Mouse (Mus musculus) neural tube, embryonic 15.5 days (tissue): ENCODE results near the gene Asap3. TPM values are rescaled to one million over a fixed set of nuclear protein-coding genes. Genes with fewer than 3 reads are reported as not detected.

Experiments used
- ATAC-seq: fragments of 200-750 bp; cut with Nextera tagmentation; 2 replicates; pipeline ENCODE4 v1.8.0; 2017; ENCODE audit warnings: mild to moderate bottlenecking, moderate TSS enrichment, moderate library complexity; ENCODE audit not compliant: low FRiP score
- H3K27ac ChIP-seq: fragments of 300-500 bp; sonication (generic); replicated peaks from 2 replicates; pipeline ENCODE4 v1.5.1; 2015; ENCODE audit warnings: mild to moderate bottlenecking, inconsistent platforms
- H3K27me3 ChIP-seq: fragments of 300-500 bp; sonication (generic); replicated peaks from 2 replicates; pipeline ENCODE4 v1.6.1; 2015; ENCODE audit warnings: inconsistent platforms
- H3K36me3 ChIP-seq: fragments of 300-500 bp; sonication (generic); 2 replicates; pipeline ENCODE4 v1.6.1; 2015; ENCODE audit warnings: inconsistent platforms
- H3K4me1 ChIP-seq: fragments of 300-500 bp; sonication (generic); 2 replicates; pipeline ENCODE4 v1.6.1; 2015; ENCODE audit warnings: inconsistent platforms
- H3K4me2 ChIP-seq: fragments of 300-500 bp; sonication (generic); 2 replicates; pipeline ENCODE4 v1.6.1; 2015; ENCODE audit warnings: inconsistent platforms, mild to moderate bottlenecking, moderate library complexity
- H3K4me3 ChIP-seq: fragments of 300-500 bp; sonication (generic); replicated peaks from 2 replicates; pipeline ENCODE4 v1.5.1; 2015; ENCODE audit warnings: mild to moderate bottlenecking, inconsistent platforms
- H3K9ac ChIP-seq: fragments of 300-500 bp; sonication (generic); replicated peaks from 2 replicates; pipeline ENCODE4 v1.6.1; 2015; ENCODE audit warnings: mild to moderate bottlenecking, inconsistent platforms
- H3K9me3 ChIP-seq: fragments of 300-500 bp; sonication (generic); replicated peaks from 2 replicates; pipeline ENCODE4 v1.6.1; 2016; ENCODE audit warnings: inconsistent platforms
- WGBS: fragments of 180-500 bp; shearing (Covaris S2); methylation state at CpG from one replicate; pipeline ENCODE4 v1.1.7; 2015; ENCODE audit warnings: mixed read lengths; 5-methylcytosine and 5-hydroxymethylcytosine counted together
- polyA plus RNA-seq: library from polyadenylated mRNA; unstranded; fragments of >200 nt; fragmentation: Nextera tagmentation; extraction: Ambion mirVana; gene quantifications from 2 replicates; pipeline ENCODE4 v1.2.1, GENCODE M21; 2015

Asap3 gene
- polyA plus RNA-seq, 1 experiment from 2014 or later: 6.6 TPM

DNA sequence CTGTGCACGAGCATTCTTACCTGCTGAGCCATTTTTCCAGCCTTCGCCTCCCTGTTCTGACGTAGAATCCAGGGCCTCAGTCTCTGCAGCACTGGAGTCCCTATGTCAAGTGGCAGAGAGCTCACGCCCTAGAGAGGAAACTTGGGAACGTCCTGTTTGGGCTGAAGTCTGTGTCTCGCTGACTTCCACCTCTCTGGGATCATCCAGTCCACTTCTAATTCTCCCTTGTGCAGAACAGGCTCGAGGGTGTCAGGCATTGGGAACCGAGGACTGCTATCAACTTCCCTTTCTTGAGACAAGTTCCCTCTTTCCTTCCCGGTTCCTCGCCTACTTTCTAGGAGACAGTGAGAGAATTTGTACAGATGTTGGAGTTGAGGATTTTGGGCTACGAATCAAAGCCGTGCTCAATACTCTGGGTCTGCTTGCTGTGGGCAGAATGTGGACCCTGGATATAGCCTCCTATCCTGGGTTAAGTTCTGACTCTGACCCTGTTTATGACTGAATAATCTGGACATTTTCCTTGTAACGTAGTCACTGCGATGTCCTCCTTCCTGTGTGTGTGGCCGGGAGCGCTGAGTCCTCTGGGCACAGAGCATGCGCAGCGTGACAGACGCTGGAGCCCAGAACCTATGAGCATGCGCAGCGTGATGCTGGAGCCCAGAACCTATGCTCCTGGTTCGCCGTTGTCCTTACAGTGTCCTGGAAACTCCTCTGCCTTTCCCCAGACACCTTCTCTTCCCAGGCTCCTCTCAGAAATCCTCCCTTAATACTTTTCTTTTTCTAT, 18.7 kb downstream of the Asap3 start:
- no peak for ATAC-seq
- no peak overlapping the region for H3K4me3 ChIP-seq
- no peaks in the 10 kb centered on the region for H3K36me3 ChIP-seq
- no peak overlapping the region for H3K9ac ChIP-seq
- no peak overlapping the region for H3K4me2 ChIP-seq
- peaks cover 22% of the 10 kb centered on the region for H3K4me1 ChIP-seq
- H3K27me3 ChIP-seq: 0 out of 2 replicates have a peak, but pooled peaks cover 3% of the 10 kb centered on the region
- 83% methylated on average over 23 of the region's 23 CpGs for WGBS
- no peaks in the 10 kb centered on the region for H3K9me3 ChIP-seq
- peak overlapping the region; percentile 66 for H3K27ac ChIP-seq

DNA sequence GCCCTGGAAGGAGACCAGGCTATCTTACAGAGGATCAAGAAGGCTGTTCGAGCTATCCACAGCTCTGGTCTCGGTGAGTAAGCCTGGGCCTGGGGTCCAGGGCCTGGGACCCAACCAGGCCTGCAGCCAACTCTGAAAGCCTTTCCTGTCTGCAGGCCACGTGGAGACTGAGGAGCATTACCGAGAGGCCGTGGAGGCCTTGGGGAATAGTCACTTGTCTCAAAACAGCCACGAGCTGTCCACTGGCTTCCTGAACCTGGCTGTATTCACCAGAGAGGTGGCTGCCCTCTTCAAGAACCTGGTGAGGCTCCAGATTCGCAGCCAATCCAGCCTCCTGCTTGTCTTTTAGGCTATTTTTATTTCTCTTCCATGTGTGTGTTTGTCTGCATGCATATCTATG, 21.2 kb downstream of the Asap3 start:
- 81% methylated on average over 7 of the region's 7 CpGs for WGBS

DNA sequence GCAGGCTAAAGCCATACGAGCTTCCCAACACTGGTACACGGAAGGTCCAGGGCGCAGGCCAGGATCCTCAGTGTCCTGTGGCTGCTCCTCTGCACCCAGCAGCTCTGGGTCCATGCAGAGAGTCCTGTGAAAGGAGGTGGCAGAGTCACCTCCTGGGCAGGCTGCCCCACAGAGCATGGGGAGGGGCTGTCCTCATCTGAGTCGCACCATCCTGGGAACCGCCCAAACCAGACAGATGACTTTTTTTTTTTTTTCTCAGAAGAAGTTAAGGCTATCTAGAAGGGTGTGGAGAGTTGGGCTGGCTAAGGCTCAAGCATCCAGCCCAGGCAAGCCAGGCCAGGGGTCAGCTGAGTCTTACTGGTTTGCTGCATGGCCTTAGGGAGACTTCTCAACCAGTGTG, 22.5 kb downstream of the Asap3 start:
- 88% methylated on average over 5 of the region's 5 CpGs for WGBS
- Histone ChIP-seq H3K4me2 (no peak overlapping the region), H3K27me3 (no peaks in the 10 kb centered on the region), H3K9ac (no peak overlapping the region), H3K36me3 (no peaks in the 10 kb centered on the region), H3K9me3 (no peaks in the 10 kb centered on the region), H3K4me1 (peaks cover 10% of the 10 kb centered on the region), H3K4me3 (no peak overlapping the region), H3K27ac (no peak overlapping the region)
- no peak for ATAC-seq

More for the DNA sequence above, 21.2 kb downstream of the Asap3 start:
- no peak for ATAC-seq
- Histone ChIP-seq H3K27me3 (no peaks in the 10 kb centered on the region), H3K36me3 (no peaks in the 10 kb centered on the region), H3K27ac (no peak overlapping the region), H3K4me3 (no peak overlapping the region), H3K9me3 (no peaks in the 10 kb centered on the region), H3K9ac (no peak overlapping the region), H3K4me2 (no peak overlapping the region), H3K4me1 (peaks cover 15% of the 10 kb centered on the region)

DNA sequence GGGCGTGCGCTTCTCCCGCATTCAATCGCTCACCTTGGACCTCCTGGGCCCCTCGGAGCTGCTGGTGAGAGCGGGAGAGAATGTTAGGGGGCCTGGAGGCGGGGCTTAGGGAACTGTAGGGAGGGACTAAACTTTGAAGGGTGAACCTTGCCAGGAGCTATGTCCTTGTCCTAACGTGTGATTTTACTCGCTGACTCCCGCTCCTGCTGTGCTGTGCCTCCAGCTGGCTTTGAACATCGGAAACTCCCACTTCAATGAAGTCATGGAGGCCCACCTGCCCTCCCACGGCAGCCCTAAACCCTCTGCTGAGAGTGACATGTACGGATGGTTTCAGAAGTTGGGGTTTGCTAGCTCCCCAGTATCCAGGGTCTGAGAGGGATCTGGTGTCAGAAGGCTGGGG, 32.5 kb downstream of the Asap3 start:
- WGBS: 27% methylated on average over 13 of the region's 13 CpGs
- no peak for ATAC-seq
- no peak overlapping the region for H3K4me3 ChIP-seq
- H3K4me2 ChIP-seq: no peak overlapping the region
- no peaks in the 10 kb centered on the region for H3K4me1 ChIP-seq
- H3K9me3 ChIP-seq: no peaks in the 10 kb centered on the region
- no peak overlapping the region for H3K9ac ChIP-seq
- H3K27me3 ChIP-seq: peaks cover 17% of the 10 kb centered on the region
- no peak overlapping the region for H3K27ac ChIP-seq
- H3K36me3 ChIP-seq: no peaks in the 10 kb centered on the region

DNA sequence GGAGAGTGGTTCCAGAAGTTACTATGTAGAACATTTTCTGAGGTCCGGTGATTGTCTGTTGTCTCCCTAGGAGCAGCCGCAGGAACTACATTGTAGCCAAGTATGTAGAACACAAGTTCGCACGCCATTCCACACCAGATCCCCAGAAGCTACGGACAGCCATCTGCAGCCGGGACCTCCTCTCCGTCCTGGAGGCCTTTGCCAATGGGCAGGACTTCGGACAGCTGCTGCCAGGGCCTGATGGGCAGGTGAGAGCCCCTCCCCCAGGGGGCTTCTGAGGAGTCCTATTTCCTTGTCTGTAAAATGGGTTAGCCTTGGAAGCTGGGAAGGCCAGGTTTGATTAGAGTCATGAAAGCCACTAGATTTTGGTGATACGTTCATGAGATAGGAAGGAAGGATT, 32.9 kb downstream of the Asap3 start:
- Histone ChIP-seq H3K4me1 (no peaks in the 10 kb centered on the region), H3K9me3 (no peaks in the 10 kb centered on the region), H3K36me3 (no peaks in the 10 kb centered on the region), H3K4me3 (no peak overlapping the region), H3K9ac (no peak overlapping the region), H3K4me2 (no peak overlapping the region), H3K27ac (no peak overlapping the region), H3K27me3 (peaks cover 17% of the 10 kb centered on the region)
- ATAC-seq: no peak
- WGBS: 67% methylated on average over 9 of the region's 9 CpGs

DNA sequence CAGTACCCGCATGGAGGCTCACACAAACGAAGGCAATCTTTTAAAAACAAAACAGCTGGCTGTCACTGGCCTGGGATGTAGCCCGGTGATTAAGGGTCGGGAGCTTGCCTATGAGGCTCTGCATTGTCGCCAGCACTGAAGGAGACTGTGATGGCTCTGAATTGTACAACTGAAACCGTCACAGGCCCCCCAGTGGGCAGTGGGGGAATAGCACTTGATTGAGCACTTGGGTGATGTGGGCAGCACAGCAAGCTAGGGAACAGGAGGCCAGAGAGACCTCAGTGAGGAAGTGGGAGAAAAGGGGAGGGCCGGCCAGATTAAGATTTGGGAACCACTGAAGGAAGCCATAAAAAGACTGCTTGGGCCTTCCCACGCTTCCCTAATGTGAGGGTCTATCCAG, 33.5 kb downstream of the Asap3 start:
- no peaks in the 10 kb centered on the region for H3K4me1 ChIP-seq
- H3K4me3 ChIP-seq: no peak overlapping the region
- no peak for ATAC-seq
- H3K27me3 ChIP-seq: peaks cover 19% of the 10 kb centered on the region
- H3K4me2 ChIP-seq: no peak overlapping the region
- H3K27ac ChIP-seq: no peak overlapping the region
- H3K36me3 ChIP-seq: no peaks in the 10 kb centered on the region
- no peaks in the 10 kb centered on the region for H3K9me3 ChIP-seq
- WGBS: 13% methylated on average over 8 of the region's 8 CpGs
- H3K9ac ChIP-seq: no peak overlapping the region

DNA sequence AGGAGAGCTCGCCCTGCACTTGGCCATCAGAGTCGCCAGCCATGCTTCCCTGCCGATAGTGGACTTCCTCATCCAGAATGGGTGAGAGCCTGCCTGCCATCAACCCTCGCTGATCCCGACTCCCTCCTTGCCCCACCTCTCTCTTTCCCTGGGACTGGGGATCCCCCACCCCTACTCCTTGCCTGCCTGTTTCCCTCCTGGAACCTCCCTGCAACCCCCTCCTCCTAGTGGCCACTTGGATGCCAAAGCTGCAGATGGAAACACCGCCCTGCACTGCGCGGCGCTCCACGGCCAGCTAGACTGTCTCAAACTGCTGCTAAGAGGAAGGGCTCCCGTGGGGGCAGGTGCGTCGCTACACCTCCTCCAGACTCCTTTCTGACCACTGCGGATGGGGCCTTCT, 34.0 kb downstream of the Asap3 start:
- H3K9me3 ChIP-seq: no peaks in the 10 kb centered on the region

DNA sequence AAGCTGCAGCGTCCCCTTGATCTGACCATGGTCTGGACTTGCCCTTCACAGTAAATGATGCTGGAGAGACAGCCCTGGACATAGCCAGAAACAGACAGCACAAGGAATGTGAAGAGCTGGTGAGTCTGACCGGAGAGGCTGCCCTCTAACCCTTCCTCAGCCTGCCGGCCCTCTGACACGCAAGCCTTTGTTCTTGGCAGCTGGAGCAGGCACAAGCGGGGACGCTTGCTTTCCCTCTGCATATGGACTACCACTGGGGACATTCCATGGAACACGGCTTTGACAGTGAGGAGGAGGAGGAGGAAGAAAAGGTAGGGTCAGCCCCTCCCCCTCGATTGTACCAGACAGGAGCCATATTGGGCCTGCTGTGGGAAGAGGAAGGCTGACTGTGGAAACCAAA, 34.8 kb downstream of the Asap3 start:
- H3K36me3 ChIP-seq: no peaks in the 10 kb centered on the region
- peaks cover 32% of the 10 kb centered on the region for H3K27me3 ChIP-seq
- ATAC-seq: no peak
- no peak overlapping the region for H3K27ac ChIP-seq
- H3K4me3 ChIP-seq: no peak overlapping the region
- no peaks in the 10 kb centered on the region for H3K9me3 ChIP-seq
- no peak overlapping the region for H3K9ac ChIP-seq
- H3K4me2 ChIP-seq: no peak overlapping the region
- 43% methylated on average over 8 of the region's 8 CpGs for whole genome bisulfite sequencing
- peaks cover under 1% of the 10 kb centered on the region; the same call in 1 of the 2 replicates for H3K4me1 ChIP-seq

More for the DNA sequence above, 34.0 kb downstream of the Asap3 start:
- H3K36me3 ChIP-seq: no peaks in the 10 kb centered on the region
- no peak overlapping the region for H3K4me3 ChIP-seq
- no peak overlapping the region for H3K4me2 ChIP-seq
- 73% methylated on average over 14 of the region's 14 CpGs for WGBS
- no peak overlapping the region for H3K27ac ChIP-seq
- no peaks in the 10 kb centered on the region for H3K4me1 ChIP-seq
- H3K9ac ChIP-seq: no peak overlapping the region
- no peak for ATAC-seq
- peaks cover 23% of the 10 kb centered on the region for H3K27me3 ChIP-seq

DNA sequence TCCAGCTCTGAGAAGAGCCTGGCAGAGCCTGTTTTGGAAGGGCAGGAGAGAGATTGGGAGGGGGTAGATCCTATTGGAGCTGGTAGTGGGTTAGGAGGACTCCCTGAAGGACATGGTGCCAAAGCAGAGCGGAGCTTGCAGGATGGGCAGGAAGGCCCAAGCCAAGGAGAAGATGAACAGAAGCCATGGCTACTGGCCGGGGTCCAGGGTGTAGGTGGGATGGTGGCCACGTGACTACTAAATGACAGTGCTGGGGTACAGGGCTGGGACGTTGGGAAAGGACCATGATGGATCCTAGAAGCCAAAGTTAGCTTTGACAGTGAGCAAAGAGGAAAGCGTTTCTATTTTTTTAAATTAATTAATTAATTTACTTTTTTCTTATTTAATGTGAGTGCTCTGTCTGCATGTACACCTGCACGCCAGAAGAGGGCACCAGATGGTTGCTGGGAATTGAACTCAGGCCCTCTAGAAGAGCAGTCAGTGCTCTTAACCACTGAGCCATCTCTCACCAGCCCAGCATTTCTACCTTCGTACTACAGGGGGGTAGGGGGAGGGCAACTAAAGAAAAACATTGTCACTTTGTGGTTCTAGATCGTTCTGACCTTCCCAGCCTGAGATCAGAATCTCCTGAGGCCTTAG, 36.0 kb downstream of the Asap3 start:
- H3K27ac ChIP-seq: no peak overlapping the region
- no peak overlapping the region for H3K4me2 ChIP-seq
- no peak overlapping the region for H3K9ac ChIP-seq
- H3K9me3 ChIP-seq: no peaks in the 10 kb centered on the region
- no peak overlapping the region for H3K4me3 ChIP-seq
- H3K27me3 ChIP-seq: peaks cover 43% of the 10 kb centered on the region
- H3K36me3 ChIP-seq: no peaks in the 10 kb centered on the region
- WGBS: 47% methylated on average over 8 of the region's 8 CpGs
- ATAC-seq: no peak
- H3K4me1 ChIP-seq: peaks cover 13% of the 10 kb centered on the region

DNA sequence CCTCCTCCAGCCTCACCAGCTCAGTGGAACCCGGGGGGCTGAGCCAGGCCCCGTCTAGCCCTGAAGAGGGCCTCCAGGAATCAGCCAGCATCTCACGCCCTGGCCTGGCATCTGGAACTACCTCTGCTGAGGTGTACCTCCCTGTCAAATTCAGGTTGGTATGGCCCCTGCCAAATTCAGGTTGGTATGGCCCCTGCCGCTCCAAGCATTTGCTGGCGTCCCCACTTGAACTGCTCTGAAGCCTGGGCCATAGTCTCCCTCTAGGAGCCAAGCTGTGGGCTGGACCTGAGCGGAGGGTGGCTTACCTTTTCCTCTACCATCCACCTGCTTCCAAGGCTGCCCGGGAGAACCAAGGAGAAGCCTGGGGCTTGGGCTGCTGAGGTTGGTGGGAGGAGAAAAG, 36.6 kb downstream of the Asap3 start:
- Histone ChIP-seq H3K27ac (no peak overlapping the region), H3K9ac (no peak overlapping the region), H3K4me2 (no peak overlapping the region), H3K4me1 (peaks cover 19% of the 10 kb centered on the region), H3K36me3 (no peaks in the 10 kb centered on the region), H3K9me3 (no peaks in the 10 kb centered on the region), H3K27me3 (peaks cover 49% of the 10 kb centered on the region), H3K4me3 (no peak overlapping the region)
- no peak for ATAC-seq
- WGBS: 87% methylated on average over 7 of the region's 7 CpGs

DNA sequence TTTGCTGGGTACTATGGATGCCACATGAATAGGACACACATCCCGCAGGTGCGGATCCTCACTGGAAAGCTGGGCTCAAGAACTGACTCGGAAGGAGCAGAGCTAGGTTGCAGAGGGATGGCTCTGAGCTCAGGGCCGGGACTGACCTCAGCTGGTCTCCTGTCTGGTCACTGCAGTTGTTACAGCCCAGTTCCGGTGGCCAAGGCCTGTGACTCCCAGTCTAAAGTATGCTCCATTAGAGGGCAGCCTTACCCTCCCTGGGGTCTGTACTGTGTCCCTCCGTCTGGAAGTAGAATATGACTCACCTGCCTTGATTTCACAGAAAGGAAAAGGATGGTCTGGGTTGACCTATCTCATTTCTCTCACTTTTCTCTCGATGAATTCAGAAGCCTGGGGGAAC, 38.0 kb downstream of the Asap3 start:
- no peak overlapping the region for H3K4me3 ChIP-seq
- H3K4me2 ChIP-seq: no peak overlapping the region
- 75% methylated on average over 7 of the region's 7 CpGs for WGBS
- H3K4me1 ChIP-seq: peaks cover 34% of the 10 kb centered on the region
- no peak for ATAC-seq
- H3K36me3 ChIP-seq: no peaks in the 10 kb centered on the region
- no peak overlapping the region for H3K9ac ChIP-seq
- H3K27me3 ChIP-seq: peaks cover 50% of the 10 kb centered on the region
- H3K9me3 ChIP-seq: no peaks in the 10 kb centered on the region
- no peak overlapping the region for H3K27ac ChIP-seq

DNA sequence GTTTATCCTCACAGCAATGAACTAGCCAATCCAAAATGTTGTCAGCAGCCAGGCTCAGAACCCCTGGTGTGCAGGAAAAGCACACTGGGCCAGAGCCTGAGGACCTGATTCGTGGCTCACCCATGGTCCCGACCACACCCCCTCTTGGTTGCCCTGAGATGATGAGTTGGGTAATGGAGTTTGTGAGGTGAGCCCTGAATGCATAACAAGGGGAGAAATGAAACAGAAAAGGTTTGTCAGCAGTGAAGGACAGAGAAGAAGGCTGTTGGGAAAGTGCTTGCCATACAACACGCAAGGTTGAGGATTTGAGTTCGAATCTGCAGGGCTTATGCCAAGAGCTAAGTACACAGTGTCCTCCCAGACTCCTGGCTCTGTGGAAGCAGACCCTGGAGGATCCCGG, 39.5 kb downstream of the Asap3 start:
- H3K9me3 ChIP-seq: no peaks in the 10 kb centered on the region
- ATAC-seq: no peak

More for the DNA sequence above, 39.5 kb downstream of the Asap3 start:
- Histone ChIP-seq H3K4me1 (peaks cover 36% of the 10 kb centered on the region), H3K4me3 (no peak overlapping the region), H3K27ac (no peak overlapping the region), H3K9ac (no peak overlapping the region), H3K36me3 (no peaks in the 10 kb centered on the region), H3K4me2 (no peak overlapping the region), H3K27me3 (peaks cover 61% of the 10 kb centered on the region)
- 41% methylated on average over 5 of the region's 5 CpGs for WGBS
